Mouse (Mus musculus): ENCODE results near the gene Lztfl1.
"Not testable (repeated sequence)": the region's sequence is repeated elsewhere in the genome, so short reads cannot be mapped to it uniquely, and the experiment has no call there.

The Lztfl1 gene

DNA sequence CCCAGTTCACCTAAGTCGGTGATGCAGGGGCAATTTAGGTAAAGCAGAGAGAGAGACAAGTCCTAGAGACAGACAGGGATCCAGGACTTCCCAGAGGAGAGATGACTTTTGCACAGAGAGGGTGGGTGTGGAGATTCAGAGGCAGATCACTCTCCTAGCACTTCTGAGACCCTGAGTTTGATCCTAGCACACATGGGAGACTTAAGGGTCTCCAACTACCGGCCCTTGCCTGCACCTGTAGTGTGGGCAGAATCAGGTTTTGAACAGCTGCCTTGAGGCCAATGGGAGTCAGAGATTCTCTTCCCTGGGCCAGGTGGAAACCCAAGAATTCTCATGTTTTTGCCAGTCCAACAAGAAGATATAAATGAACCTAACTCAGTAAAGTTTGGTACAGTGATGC, 38.3 kb downstream of the Lztfl1 start:
- no peak for DNase-seq (ENCODE audit: low spot score)

DNA sequence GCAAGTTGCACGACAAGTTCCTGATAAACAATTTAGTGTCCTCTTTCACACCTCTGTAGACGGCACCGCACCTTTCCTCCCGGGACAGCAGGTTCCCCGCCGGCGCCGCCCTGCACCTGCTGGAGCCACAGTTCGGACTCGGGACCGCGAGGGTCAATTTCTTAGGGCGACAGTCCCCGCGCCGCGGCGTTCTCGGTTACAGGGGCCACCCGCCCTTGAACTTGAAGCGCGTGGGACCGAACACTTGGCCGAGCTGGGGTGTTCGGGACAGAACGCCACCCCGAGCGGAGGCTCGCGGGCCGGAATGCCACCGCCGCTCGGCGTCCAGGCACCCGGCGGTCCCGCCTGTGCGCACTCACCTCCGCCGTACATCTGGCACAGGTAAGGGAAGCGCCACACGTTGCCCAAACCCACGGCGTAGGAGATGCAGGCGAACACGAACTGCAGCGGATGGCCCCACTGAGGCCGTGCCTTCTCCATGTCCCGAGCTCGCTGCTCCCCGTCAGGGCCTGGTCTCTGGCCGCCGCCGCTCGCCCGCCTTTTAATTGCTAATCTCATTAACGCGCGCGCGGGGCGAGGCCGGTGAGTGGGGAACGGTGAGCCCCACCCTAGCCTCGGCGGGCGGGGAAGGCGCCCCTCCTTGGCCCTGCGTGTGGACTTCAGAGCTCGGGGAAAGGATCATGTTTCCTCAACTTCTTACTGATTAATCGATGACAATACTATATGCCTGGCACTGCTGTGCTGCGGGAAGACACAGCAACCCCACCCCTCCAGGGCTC, 39.0 kb downstream of the Lztfl1 start, which contains the start of the genes Ccr9 and Slc6a20a:
Gene Ccr9, plus strand, starts transcription at position 113 of the 779 bp plus-strand sequence.
Gene Slc6a20a, minus strand, starts transcription at position 559 of the 779 bp plus-strand sequence.
- DNase-seq (ENCODE audit: low spot score) = peak; percentile 44

DNA sequence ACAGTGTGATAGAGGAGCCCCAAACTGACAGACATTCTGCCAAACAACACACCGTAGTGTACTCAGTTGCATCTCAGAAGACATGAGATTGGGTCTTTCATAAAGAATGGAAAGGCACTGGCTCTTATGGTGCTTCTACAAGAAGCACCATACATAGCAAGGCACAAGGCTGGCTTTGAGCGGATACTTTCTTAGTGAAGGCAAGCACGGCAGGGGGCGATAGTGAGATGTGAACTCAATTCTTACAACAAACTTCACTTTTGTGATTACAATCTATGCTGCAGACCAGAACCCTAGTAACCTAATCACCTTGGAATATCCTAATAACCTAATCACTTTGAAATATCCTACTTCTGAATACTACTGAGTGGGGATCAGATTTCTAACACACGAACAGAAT, 51.9 kb downstream of the Lztfl1 start:
- DNase-seq (ENCODE audit: low spot score) = no peak

DNA sequence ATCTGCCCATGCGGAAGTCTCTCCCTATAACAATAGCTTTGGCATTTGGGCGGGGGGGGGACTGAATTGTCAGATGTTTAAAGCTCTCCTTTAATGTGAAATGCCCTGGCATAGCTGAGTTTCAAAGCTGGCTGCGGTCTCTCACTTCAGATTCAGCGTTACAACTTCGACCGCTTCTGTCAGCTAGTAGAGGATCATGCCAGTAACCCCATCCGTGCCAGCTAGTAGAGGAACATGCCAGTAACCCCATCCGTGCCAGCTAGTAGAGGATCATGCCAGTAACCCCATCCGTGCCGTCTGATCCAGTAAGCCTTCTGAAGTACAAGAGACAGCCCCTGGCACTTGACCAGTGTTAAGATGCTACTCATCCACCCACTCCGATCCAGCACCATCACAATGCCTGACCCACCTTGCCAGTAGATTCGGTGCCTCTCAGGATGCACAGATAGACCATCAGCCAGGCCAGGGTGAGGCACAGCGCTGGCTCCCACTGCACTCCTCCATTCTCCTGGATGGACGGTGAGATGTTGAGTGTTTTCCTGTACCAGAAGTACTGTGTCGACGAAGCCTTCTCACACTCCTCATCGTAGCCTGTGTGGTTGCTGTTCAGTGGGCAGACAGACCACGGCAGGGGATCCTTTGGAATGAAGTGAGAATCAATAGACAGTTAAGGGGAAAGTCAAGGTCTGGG, 57.4 kb downstream of the Lztfl1 start:
- DNase-seq (ENCODE audit: low spot score) = not testable (repeated sequence)

DNA sequence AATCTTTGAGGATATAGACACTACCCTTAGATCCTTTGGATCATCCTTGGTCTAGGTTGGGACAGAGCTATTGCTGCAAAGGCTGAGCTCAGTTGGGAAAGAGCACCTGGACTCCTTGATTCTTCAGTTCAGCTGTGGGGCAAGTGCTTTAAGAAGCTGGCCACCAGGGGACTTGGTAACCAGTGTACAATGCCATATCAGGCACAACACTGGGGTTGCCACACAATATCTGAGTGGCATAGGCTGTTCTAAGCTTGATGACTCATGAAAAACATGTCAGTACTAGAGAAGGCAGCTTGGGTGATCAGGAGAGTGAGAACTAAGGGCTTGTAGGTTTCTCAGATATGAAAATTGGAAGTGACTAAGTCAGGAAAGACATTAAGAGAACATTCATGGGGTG, 58.5 kb downstream of the Lztfl1 start:
- no peak for DNase-seq (ENCODE audit: low spot score)

DNA sequence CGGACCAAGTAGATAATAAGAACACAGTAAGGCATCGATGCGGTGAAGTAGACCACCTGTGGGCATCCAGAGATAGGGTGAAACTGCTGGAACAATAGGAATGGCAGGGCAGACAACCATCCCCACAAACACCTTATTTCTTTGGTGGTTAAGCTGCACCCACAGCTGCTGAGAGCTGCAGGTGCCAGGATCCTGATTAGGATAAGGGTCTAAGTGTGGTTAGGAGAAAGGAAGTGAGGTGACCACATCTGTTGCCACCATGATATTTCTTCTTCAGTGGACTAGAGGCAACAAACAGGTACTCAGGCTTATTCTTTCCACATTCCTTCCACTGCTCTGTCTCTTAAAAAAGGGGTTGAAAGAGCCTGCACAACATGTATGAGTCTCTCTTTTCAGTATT, 60.0 kb downstream of the Lztfl1 start:
- no peak for DNase-seq (ENCODE audit: low spot score)

DNA sequence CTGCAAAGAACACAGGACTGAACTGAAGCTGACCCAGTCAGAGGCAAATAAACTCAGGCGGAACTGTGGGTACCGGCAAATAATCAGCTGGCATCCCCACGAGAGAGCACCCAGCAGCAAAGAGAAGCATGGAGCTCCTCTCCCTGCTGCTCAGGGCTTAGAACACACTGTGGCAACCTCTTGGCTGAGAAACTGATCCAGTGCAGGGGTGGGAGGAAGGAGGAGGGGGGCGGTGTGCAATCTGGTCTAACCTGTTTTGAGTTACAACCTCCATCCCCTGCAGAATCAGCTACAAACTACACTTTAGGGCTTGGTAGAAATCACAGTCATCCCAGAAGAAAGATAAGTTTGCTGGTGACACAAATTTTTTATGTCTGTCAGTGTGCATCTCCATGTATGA, 66.1 kb downstream of the Lztfl1 start:
- DNase-seq (ENCODE audit: low spot score) = no peak

DNA sequence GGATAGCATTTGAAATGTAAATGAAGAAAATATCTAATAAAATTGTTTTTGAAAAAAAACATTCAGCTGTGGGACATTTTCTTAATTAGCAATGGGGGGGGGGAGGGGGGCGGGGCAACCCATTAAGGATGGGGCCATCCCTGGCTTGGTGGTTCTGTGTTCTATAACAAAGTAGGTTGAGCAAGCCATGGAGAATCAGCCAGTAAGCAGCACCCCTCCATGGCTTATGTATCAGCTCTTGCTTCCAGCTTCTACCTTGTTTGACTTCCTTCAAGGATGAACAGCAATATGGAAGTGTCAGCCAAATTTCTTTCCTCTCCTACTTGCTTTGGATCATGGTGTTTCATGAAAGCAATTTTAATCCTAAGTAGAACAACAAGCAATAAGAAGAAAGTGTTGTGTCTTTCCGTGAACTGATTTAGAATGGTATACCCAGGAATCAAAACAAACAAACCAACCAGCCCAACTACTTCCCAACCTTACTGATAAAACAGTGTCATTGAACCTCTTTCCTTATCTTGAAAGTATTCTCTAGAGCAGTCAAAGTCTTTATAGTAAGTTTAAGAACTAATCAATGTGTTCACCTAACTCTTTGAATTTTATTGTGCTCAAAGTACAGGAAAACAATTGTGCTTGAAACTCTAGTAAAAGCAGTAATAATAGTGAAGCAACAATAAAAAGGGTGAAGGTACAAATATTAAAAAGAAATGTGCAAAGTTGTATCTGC, 67.5 kb downstream of the Lztfl1 start:
- no peak for DNase-seq (ENCODE audit: low spot score)
